ENCODE assay signal across 8 mouse cellular contexts in the genomic region with DNA sequence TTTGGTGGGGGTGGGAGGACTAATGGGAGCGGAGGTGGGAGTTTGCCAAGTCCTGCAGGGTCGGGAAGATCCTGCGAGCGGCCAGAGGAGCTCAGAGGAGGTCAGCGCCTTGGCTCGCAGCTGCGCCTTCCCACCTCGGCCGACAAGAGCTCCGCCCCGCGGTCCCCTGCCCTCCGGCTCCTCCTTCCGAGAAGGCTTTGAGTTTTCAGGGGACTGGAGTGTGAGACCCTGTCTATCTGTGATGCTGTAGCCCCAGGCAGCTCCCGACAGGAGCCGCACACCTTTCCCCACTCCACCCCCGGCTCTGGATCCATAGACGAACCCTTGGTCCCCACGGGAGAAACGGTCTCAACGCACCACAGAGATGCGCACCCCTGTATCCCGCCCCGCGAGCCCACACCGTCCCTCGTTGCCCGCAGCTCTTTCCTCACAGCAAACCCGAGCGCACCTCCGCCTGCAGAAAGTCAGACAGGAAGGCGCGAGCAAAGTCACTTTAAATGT. TPM values are rescaled to one million over a fixed set of nuclear protein-coding genes. Genes with fewer than 3 reads are reported as not detected.
DNase-seq lines count a peak whose midpoint lies in the region; ATAC-seq and TF ChIP-seq lines count a peak whose summit lies in the region.

Gene Frzb (minus strand): TSS at position 335 of the 501 bp plus-strand sequence.

- H3K4me3 ChIP-seq in cerebellum, adult 2 months (replicated peaks; ENCODE audit: insufficient read depth, low read depth, low read length) = peak within 1 kb of the TSS; percentile 73
- H3K4me3 ChIP-seq in hindbrain, embryonic 14.5 days (replicated peaks; ENCODE audit: low read length) = peak within 1 kb of the TSS; percentile 49
- peak within 1 kb of the TSS; percentile 62 for H3K4me3 ChIP-seq in small intestine, adult 2 months (ENCODE audit: low read depth, low read length)

- H3K4me1 ChIP-seq in cerebellum, adult 2 months (ENCODE audit: control insufficient read depth, insufficient read depth, low read length) = no peaks in the 10 kb centered on the region
- 0 out of 2 replicates have a peak, but pooled peaks cover 4% of the 10 kb centered on the region for H3K4me1 ChIP-seq in hindbrain, embryonic 14.5 days (replicated peaks; ENCODE audit: control insufficient read depth, insufficient read depth, low read length)
- H3K4me1 ChIP-seq in small intestine, adult 2 months (ENCODE audit: control insufficient read depth, insufficient read depth, insufficient read length, low read length) = peaks cover 8% of the 10 kb centered on the region

- no peak within 1 kb of the TSS; the same call in 1 of the 2 replicates for H3K27ac ChIP-seq in cerebellum, adult 2 months (ENCODE audit: insufficient read depth, low read length)
- 0 out of 2 replicates have a peak within 1 kb of the TSS, but pooled peaks have one; percentile 11 for H3K27ac ChIP-seq in hindbrain, embryonic 14.5 days
- H3K27ac ChIP-seq in small intestine, adult 2 months (ENCODE audit: insufficient read depth, low read depth, low read length) = no peak within 1 kb of the TSS

- ATAC-seq in frontal cortex, adult (ENCODE audit: low TSS enrichment) = peak; percentile 36
- peak; percentile 56; the same call in 1 of the 2 replicates for ATAC-seq in hindbrain, embryonic 14.5 days (ENCODE audit: low FRiP score)
- peak; percentile 57 for ATAC-seq in megakaryocyte, adult 5-6 weeks (ENCODE audit: poor library complexity, severe bottlenecking)

- H3K36me3 ChIP-seq in hindbrain, embryonic 14.5 days (replicated peaks; ENCODE audit: control insufficient read depth, insufficient read depth) = no peaks in the 10 kb centered on the region
- H3K36me3 ChIP-seq in small intestine, adult 2 months (ENCODE audit: control insufficient read depth, insufficient read depth, low read length) = no peaks in the 10 kb centered on the region

- DNase-seq in WW6 (ENCODE audit: low read depth, low spot score) = peak; percentile 39
- peak; percentile 65 to 67 for DNase-seq in cerebellum, adult 2 months
- peak; percentile 56 for DNase-seq in hindbrain, embryonic 14.5 days (ENCODE audit: low spot score)
- peak; percentile 5 to 7 for DNase-seq in left cerebral cortex, postnatal 14 days (ENCODE audit: low spot score in 2 of 2)
- no peak for DNase-seq in B cell, adult 2 months

- intact Hi-C loops in left cerebral cortex, postnatal 14 days (cut with DNase I) = no loop called here

- peak within 1 kb of the TSS; percentile 95 for H3K4me2 ChIP-seq in hindbrain, embryonic 14.5 days (replicated peaks)

- no peak for TF ChIP-seq POLR2A in cerebellum, adult 2 months (IDR thresholded peaks at IDR 0.05; ENCODE audit: borderline replicate concordance, insufficient read depth, low read length)
- no peak for TF ChIP-seq POLR2A in small intestine, adult 2 months (IDR thresholded peaks at IDR 0.05; ENCODE audit: low read depth, low read length)

- no peaks in the 10 kb centered on the region for H3K9me3 ChIP-seq in hindbrain, embryonic 14.5 days (ENCODE audit: control insufficient read depth, low read length)

- H3K9ac ChIP-seq in hindbrain, embryonic 14.5 days = peak within 1 kb of the TSS; percentile 65

- no peaks in the 10 kb centered on the region for H3K27me3 ChIP-seq in cerebellum, adult 2 months (ENCODE audit: control insufficient read depth, insufficient read depth, low read length)
- peaks cover 17% of the 10 kb centered on the region for H3K27me3 ChIP-seq in hindbrain, embryonic 14.5 days (ENCODE audit: control insufficient read depth, insufficient read depth, low read length)
- peaks cover 27% of the 10 kb centered on the region for H3K27me3 ChIP-seq in small intestine, adult 2 months (ENCODE audit: control insufficient read depth, insufficient read depth, low read length)

- under 1% methylated on average over 33 of the region's 33 CpGs for WGBS in cerebellum, adult 2 months
- under 1% methylated on average over 33 of the region's 33 CpGs for WGBS in hindbrain, embryonic 14.5 days
- 1% methylated on average over 33 of the region's 33 CpGs for WGBS in small intestine, adult 2 months

- no peak for TF ChIP-seq CTCF in cerebellum, adult 2 months (IDR thresholded peaks at IDR 0.05; ENCODE audit: borderline replicate concordance, insufficient read depth, low read depth, low read length)
- no peak for TF ChIP-seq CTCF in small intestine, adult 2 months (IDR thresholded peaks at IDR 0.05; ENCODE audit: extremely low read depth, insufficient read length, insufficient replicate concordance, low read depth, low read length)

RNA-seq across cellular contexts. Expression of gene Frzb, which starts in this region (rescaled TPM):
- polyA plus RNA-seq in cerebellum, adult 2 months (2012; rRNA removed) = 3.3 and 3.7 TPM in 2 replicates
- polyA plus RNA-seq in hindbrain, embryonic 14.5 days (2014; fragmentation: Nextera tagmentation; extraction: Ambion mirVana) = 16.6 and 19.1 TPM in 2 replicates
- 10 to 100 TPM; 18.3 to 26.8 TPM for total RNA-seq in left cerebral cortex, postnatal 14 days (2021)
- total RNA-seq in megakaryocyte, adult 5-6 weeks (2015) = not detected in 2 replicates
- total RNA-seq in megakaryocyte, adult 5-6 weeks (2017) = not detected in 2 replicates
- polyA plus RNA-seq in small intestine, adult 2 months (2012; rRNA removed) = 0.86 and 0.93 TPM in 2 replicates

Comparison
In these comparisons a context has a peak if more than half of its experiments do, and no peak if none do; other contexts are left out.
1. RNA of gene Frzb (total RNA-seq): 18.3 to 26.8 TPM in left cerebral cortex, postnatal 14 days; not detected in megakaryocyte, adult 5-6 weeks; every median in the first group is over 10 times any median in the second.
2. Peak in ATAC-seq in megakaryocyte, adult 5-6 weeks; RNA of the gene not detected or under 1 TPM.
3. DNase-seq: peak in WW6 (single experiment), cerebellum, adult 2 months (2 of 2), hindbrain, embryonic 14.5 days (single experiment) and left cerebral cortex, postnatal 14 days (2 of 2); none in B cell, adult 2 months (0 of 2).
4. Peak in every context shown above with its lines, with median percentiles within 50 percentile points of each other: H3K4me3 ChIP-seq and ATAC-seq.